Mouse (Mus musculus) ES-E14 (cell line): ENCODE data around the gene Hist1h4j.

Experiments used
- CHD2 ChIP-seq: IDR thresholded peaks from 2 replicates; pipeline ENCODE4 v1.6.1; 2014; ENCODE audit warnings: mild to moderate bottlenecking, low read depth, low read length, inconsistent platforms
- ZNF384 ChIP-seq: IDR thresholded peaks from 2 replicates; pipeline ENCODE4 v1.6.1; 2012; ENCODE audit warnings: low read depth, low read length, inconsistent platforms

GRCm38 (mm10) chr13:21745006-21745405 lies 10.1 kb downstream of the Hist1h4j start:
- TF ChIP-seq ZNF384, result no peak
- no peak for TF ChIP-seq CHD2
